8 mouse cellular contexts compared by ENCODE assay signal in the genomic region with DNA sequence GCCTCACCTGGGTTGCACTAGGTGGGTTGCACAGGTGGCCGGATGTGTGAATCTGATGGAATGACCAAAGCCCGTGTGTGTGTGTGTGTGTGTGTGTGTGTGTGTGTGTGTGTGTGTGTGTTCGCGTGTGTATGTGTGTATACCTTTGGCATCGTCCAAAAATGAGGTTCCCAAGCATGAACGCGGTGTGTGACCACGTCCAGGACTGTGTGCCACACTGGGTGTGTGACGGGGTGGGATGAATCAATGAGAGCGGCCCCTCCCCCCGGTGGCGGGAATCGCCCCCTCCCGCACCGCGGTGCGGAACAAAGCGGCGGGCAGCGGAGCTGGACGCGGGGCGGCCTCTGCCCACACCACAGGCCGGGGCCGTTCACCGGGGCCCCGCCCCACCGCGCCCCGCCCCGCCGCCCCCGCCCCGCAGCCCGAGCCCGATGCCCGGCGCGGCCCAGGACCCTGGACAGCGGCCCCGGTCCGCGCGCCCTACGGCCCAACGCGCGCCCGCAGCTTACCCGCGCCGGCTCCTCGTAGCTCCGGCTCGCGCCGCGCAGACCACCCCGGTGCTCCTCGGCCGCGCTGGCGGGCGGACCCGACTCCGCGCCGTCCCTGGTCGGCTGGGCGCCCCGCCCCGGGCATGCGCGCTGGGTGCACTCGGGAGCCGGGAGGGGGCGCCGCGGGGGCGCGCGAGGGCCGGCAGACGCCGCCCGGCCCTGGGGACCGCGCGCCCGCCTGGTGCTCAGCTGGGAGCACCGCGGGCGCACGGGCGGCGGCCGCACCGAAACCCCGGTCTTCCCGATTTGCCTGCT. TPM values are rescaled to one million over a fixed set of nuclear protein-coding genes. Genes with fewer than 3 reads are reported as not detected.
A peak's percentile ranks its signal among the peaks of the same experiment; 100 is the strongest.
DNase-seq lines count a peak whose midpoint lies in the region; ATAC-seq and TF ChIP-seq lines count a peak whose summit lies in the region.

No protein-coding gene starts in this region.

- peak; percentile 33 for TF ChIP-seq POLR2A in cerebellum, adult 2 months (IDR thresholded peaks at IDR 0.05; ENCODE audit: borderline replicate concordance, insufficient read depth, low read length)

- TF ChIP-seq CTCF in cerebellum, adult 2 months (IDR thresholded peaks at IDR 0.05; ENCODE audit: borderline replicate concordance, insufficient read depth, low read depth, low read length): no peak
- no peak for TF ChIP-seq CTCF in kidney, postnatal 0 days (IDR thresholded peaks at IDR 0.05; ENCODE audit: low read depth)

- WGBS in cerebellum, adult 2 months: 1% methylated on average over 62 of the region's 100 CpGs
- WGBS in forebrain, embryonic 13.5 days: 2% methylated on average over 39 of the region's 100 CpGs
- 2% methylated on average over 50 of the region's 100 CpGs for WGBS in kidney, postnatal 0 days
- WGBS in midbrain, embryonic 11.5 days: 2% methylated on average over 78 of the region's 100 CpGs
- 2% methylated on average over 55 of the region's 100 CpGs for WGBS in stomach, embryonic 16.5 days

- peaks cover 58% of the 10 kb centered on the region for H3K4me1 ChIP-seq in cerebellum, adult 2 months (ENCODE audit: control insufficient read depth, insufficient read depth, low read length)
- H3K4me1 ChIP-seq in forebrain, embryonic 13.5 days: peaks cover 56% of the 10 kb centered on the region
- H3K4me1 ChIP-seq in kidney, postnatal 0 days (replicated peaks; ENCODE audit: insufficient read depth, low read length): peaks cover 6% of the 10 kb centered on the region; the same call in 1 of the 2 replicates
- H3K4me1 ChIP-seq in midbrain, embryonic 11.5 days (ENCODE audit: control insufficient read depth, insufficient read depth, low read length): peaks cover 22% of the 10 kb centered on the region
- H3K4me1 ChIP-seq in stomach, embryonic 16.5 days (ENCODE audit: control insufficient read depth, insufficient read depth, low read length): 0 out of 2 replicates have a peak, but pooled peaks cover 4% of the 10 kb centered on the region

- no peaks in the 10 kb centered on the region for H3K27me3 ChIP-seq in cerebellum, adult 2 months (ENCODE audit: control insufficient read depth, insufficient read depth, low read length)
- peaks cover 27% of the 10 kb centered on the region for H3K27me3 ChIP-seq in forebrain, embryonic 13.5 days
- H3K27me3 ChIP-seq in kidney, postnatal 0 days (ENCODE audit: insufficient read depth, low read length): peaks cover 8% of the 10 kb centered on the region
- H3K27me3 ChIP-seq in midbrain, embryonic 11.5 days (ENCODE audit: control insufficient read depth, insufficient read depth, low read length): peaks cover 14% of the 10 kb centered on the region
- H3K27me3 ChIP-seq in stomach, embryonic 16.5 days (ENCODE audit: control insufficient read depth, insufficient read depth, low read length): peaks cover 24% of the 10 kb centered on the region

- ATAC-seq in forebrain, embryonic 13.5 days: peak; percentile 89
- ATAC-seq in kidney, postnatal 0 days (replicated peaks; ENCODE audit: low FRiP score, low read depth): peak; percentile 82
- ATAC-seq in midbrain, embryonic 11.5 days (ENCODE audit: low FRiP score): peak; percentile 88
- ATAC-seq in stomach, embryonic 16.5 days (ENCODE audit: insufficient read depth, low FRiP score): peak; percentile 87; the same call in 1 of the 2 replicates

- H3K27ac ChIP-seq in cerebellum, adult 2 months (ENCODE audit: insufficient read depth, low read length): peak overlapping the region; percentile 85
- peak overlapping the region; percentile 85 for H3K27ac ChIP-seq in forebrain, embryonic 13.5 days
- H3K27ac ChIP-seq in kidney, postnatal 0 days: no peak overlapping the region
- H3K27ac ChIP-seq in midbrain, embryonic 11.5 days (ENCODE audit: low read depth, low read length): peak overlapping the region; percentile 71
- H3K27ac ChIP-seq in stomach, embryonic 16.5 days (ENCODE audit: low read length): no peak overlapping the region

- DNase-seq in right cerebral cortex, postnatal 10 days (ENCODE audit: low spot score in 2 of 2): peak; percentile 86 to 87
- DNase-seq in right cerebral cortex, adult 2 months (ENCODE audit: low spot score in 2 of 2): no peak
- DNase-seq in cerebellum, adult 2 months: peak; percentile 85 to 86
- peak; percentile 65 for DNase-seq in kidney, postnatal 0 days (ENCODE audit: low spot score)
- DNase-seq in midbrain, embryonic 11.5 days (ENCODE audit: low spot score, missing footprints): peak; percentile 97
- no peak for DNase-seq in urinary bladder, postnatal 10 days (ENCODE audit: low spot score)

- peak overlapping the region; percentile 99 for H3K4me3 ChIP-seq in cerebellum, adult 2 months (replicated peaks; ENCODE audit: insufficient read depth, low read depth, low read length)
- peak overlapping the region; percentile 68 for H3K4me3 ChIP-seq in forebrain, embryonic 13.5 days
- peak overlapping the region; percentile 42 for H3K4me3 ChIP-seq in kidney, postnatal 0 days (replicated peaks; ENCODE audit: low read depth, low read length)
- peak overlapping the region; percentile 74 for H3K4me3 ChIP-seq in midbrain, embryonic 11.5 days (ENCODE audit: low read depth, low read length)
- peak overlapping the region; percentile 56 for H3K4me3 ChIP-seq in stomach, embryonic 16.5 days (replicated peaks; ENCODE audit: low read length)

- H3K4me2 ChIP-seq in forebrain, embryonic 13.5 days: peak overlapping the region; percentile 72
- peak overlapping the region; percentile 83 for H3K4me2 ChIP-seq in kidney, postnatal 0 days (ENCODE audit: low read length)
- peak overlapping the region; percentile 67 for H3K4me2 ChIP-seq in midbrain, embryonic 11.5 days
- H3K4me2 ChIP-seq in stomach, embryonic 16.5 days (ENCODE audit: low read depth, low read length): peak overlapping the region; percentile 92

- H3K36me3 ChIP-seq in forebrain, embryonic 13.5 days (ENCODE audit: poor library complexity, severe bottlenecking): no peaks in the 10 kb centered on the region; the same call in 1 of the 2 replicates
- H3K36me3 ChIP-seq in kidney, postnatal 0 days (ENCODE audit: insufficient read depth, low read length): no peaks in the 10 kb centered on the region
- H3K36me3 ChIP-seq in midbrain, embryonic 11.5 days (ENCODE audit: control insufficient read depth, insufficient read depth, low read length): no peaks in the 10 kb centered on the region
- no peaks in the 10 kb centered on the region for H3K36me3 ChIP-seq in stomach, embryonic 16.5 days (ENCODE audit: control insufficient read depth, insufficient read depth, low read length)

- peak overlapping the region; percentile 80 for H3K9ac ChIP-seq in forebrain, embryonic 13.5 days
- H3K9ac ChIP-seq in kidney, postnatal 0 days (ENCODE audit: low read depth, low read length): no peak overlapping the region
- peak overlapping the region; percentile 76 for H3K9ac ChIP-seq in midbrain, embryonic 11.5 days (ENCODE audit: low read length)
- peak overlapping the region; percentile 31 for H3K9ac ChIP-seq in stomach, embryonic 16.5 days (ENCODE audit: low read length)

- H3K9me3 ChIP-seq in forebrain, embryonic 13.5 days (replicated peaks): no peaks in the 10 kb centered on the region
- no peaks in the 10 kb centered on the region for H3K9me3 ChIP-seq in kidney, postnatal 0 days (replicated peaks; ENCODE audit: low read length)
- no peaks in the 10 kb centered on the region for H3K9me3 ChIP-seq in midbrain, embryonic 11.5 days (ENCODE audit: control insufficient read depth, low read length)
- no peaks in the 10 kb centered on the region for H3K9me3 ChIP-seq in stomach, embryonic 16.5 days (replicated peaks; ENCODE audit: control insufficient read depth, low read length)

RNA-seq across cellular contexts. Expression of a gene that starts 0.4 kb away (rescaled TPM):
- polyA plus RNA-seq in cerebellum, adult 2 months (2012; rRNA removed): 41.4 and 45.4 TPM in 2 replicates
- polyA plus RNA-seq in forebrain, embryonic 13.5 days (2015; fragmentation: Nextera tagmentation; extraction: Ambion mirVana): 3.5 TPM in 2 replicates
- polyA plus RNA-seq in kidney, postnatal 0 days (2015; fragmentation: Nextera tagmentation; extraction: Ambion mirVana): 0.13 and 0.14 TPM in 2 replicates
- 9.8 and 10.8 TPM in 2 replicates for polyA plus RNA-seq in midbrain, embryonic 11.5 days (2014; fragmentation: Nextera tagmentation; extraction: Ambion mirVana)
- 0.19 and 0.22 TPM in 2 replicates for polyA plus RNA-seq in stomach, embryonic 16.5 days (2015; fragmentation: Nextera tagmentation; extraction: Ambion mirVana)

RNA-seq across cellular contexts. Expression of a gene that starts 17.1 kb away (rescaled TPM):
- 851 and 853 TPM in 2 replicates for polyA plus RNA-seq in cerebellum, adult 2 months (2012; rRNA removed)
- polyA plus RNA-seq in forebrain, embryonic 13.5 days (2015; fragmentation: Nextera tagmentation; extraction: Ambion mirVana): 9.1 and 10.6 TPM in 2 replicates
- not detected in 2 replicates for polyA plus RNA-seq in kidney, postnatal 0 days (2015; fragmentation: Nextera tagmentation; extraction: Ambion mirVana)
- 1.3 TPM in 2 replicates for polyA plus RNA-seq in midbrain, embryonic 11.5 days (2014; fragmentation: Nextera tagmentation; extraction: Ambion mirVana)
- 0.52 and 0.72 TPM in 2 replicates for polyA plus RNA-seq in stomach, embryonic 16.5 days (2015; fragmentation: Nextera tagmentation; extraction: Ambion mirVana)

RNA-seq across cellular contexts. Expression of a gene that starts 34.5 kb away (rescaled TPM):
- not detected in 2 replicates for polyA plus RNA-seq in cerebellum, adult 2 months (2012; rRNA removed)
- not detected in 2 replicates for polyA plus RNA-seq in forebrain, embryonic 13.5 days (2015; fragmentation: Nextera tagmentation; extraction: Ambion mirVana)
- polyA plus RNA-seq in kidney, postnatal 0 days (2015; fragmentation: Nextera tagmentation; extraction: Ambion mirVana): not detected in 2 replicates
- not detected in 2 replicates for polyA plus RNA-seq in midbrain, embryonic 11.5 days (2014; fragmentation: Nextera tagmentation; extraction: Ambion mirVana)
- not detected in 2 replicates for polyA plus RNA-seq in stomach, embryonic 16.5 days (2015; fragmentation: Nextera tagmentation; extraction: Ambion mirVana)

RNA-seq across cellular contexts. Expression of a gene that starts 39.9 kb away (rescaled TPM):
- polyA plus RNA-seq in cerebellum, adult 2 months (2012; rRNA removed): 87.9 and 89.8 TPM in 2 replicates
- 11.9 and 15.0 TPM in 2 replicates for polyA plus RNA-seq in forebrain, embryonic 13.5 days (2015; fragmentation: Nextera tagmentation; extraction: Ambion mirVana)
- 12.8 and 13.0 TPM in 2 replicates for polyA plus RNA-seq in kidney, postnatal 0 days (2015; fragmentation: Nextera tagmentation; extraction: Ambion mirVana)
- polyA plus RNA-seq in midbrain, embryonic 11.5 days (2014; fragmentation: Nextera tagmentation; extraction: Ambion mirVana): 13.3 and 15.9 TPM in 2 replicates
- 14.5 and 17.7 TPM in 2 replicates for polyA plus RNA-seq in stomach, embryonic 16.5 days (2015; fragmentation: Nextera tagmentation; extraction: Ambion mirVana)

RNA-seq across cellular contexts. Expression of a gene that starts 48.0 kb away (rescaled TPM):
- 0.16 and 0.23 TPM in 2 replicates for polyA plus RNA-seq in cerebellum, adult 2 months (2012; rRNA removed)
- polyA plus RNA-seq in forebrain, embryonic 13.5 days (2015; fragmentation: Nextera tagmentation; extraction: Ambion mirVana): 0.05 TPM in 1 of 2 replicates, not detected in the other
- polyA plus RNA-seq in kidney, postnatal 0 days (2015; fragmentation: Nextera tagmentation; extraction: Ambion mirVana): 10.0 and 10.9 TPM in 2 replicates
- 0.06 TPM in 1 of 2 replicates, not detected in the other for polyA plus RNA-seq in midbrain, embryonic 11.5 days (2014; fragmentation: Nextera tagmentation; extraction: Ambion mirVana)
- 9.6 and 9.9 TPM in 2 replicates for polyA plus RNA-seq in stomach, embryonic 16.5 days (2015; fragmentation: Nextera tagmentation; extraction: Ambion mirVana)

Comparison
In these comparisons a context has a peak if more than half of its experiments do, and no peak if none do; other contexts are left out.
1. DNase-seq: peak in right cerebral cortex, postnatal 10 days (2 of 2), cerebellum, adult 2 months (2 of 2), kidney, postnatal 0 days (single experiment) and midbrain, embryonic 11.5 days (single experiment); none in right cerebral cortex, adult 2 months (0 of 2) and urinary bladder, postnatal 10 days (single experiment).
2. H3K27ac ChIP-seq: peak in cerebellum, adult 2 months (single experiment), forebrain, embryonic 13.5 days (single experiment) and midbrain, embryonic 11.5 days (single experiment); none in kidney, postnatal 0 days (single experiment) and stomach, embryonic 16.5 days (single experiment).
3. H3K4me3 ChIP-seq: peak in every context shown above with its lines; median percentile 99 in cerebellum, adult 2 months; 74 in midbrain, embryonic 11.5 days; 68 in forebrain, embryonic 13.5 days; 56 in stomach, embryonic 16.5 days; 42 in kidney, postnatal 0 days.
4. RNA of a gene that starts 17.1 kb away (polyA plus RNA-seq): 851 to 853 TPM in cerebellum, adult 2 months; 9.1 to 10.6 TPM in forebrain, embryonic 13.5 days, 1.3 TPM in midbrain, embryonic 11.5 days, 0.52 to 0.72 TPM in stomach, embryonic 16.5 days and not detected in kidney, postnatal 0 days; every median in the first group is over 10 times any median in the second.
5. Peak in every context shown above with its lines, with median percentiles within 50 percentile points of each other: ATAC-seq and H3K4me2 ChIP-seq.